In the genomic region with DNA sequence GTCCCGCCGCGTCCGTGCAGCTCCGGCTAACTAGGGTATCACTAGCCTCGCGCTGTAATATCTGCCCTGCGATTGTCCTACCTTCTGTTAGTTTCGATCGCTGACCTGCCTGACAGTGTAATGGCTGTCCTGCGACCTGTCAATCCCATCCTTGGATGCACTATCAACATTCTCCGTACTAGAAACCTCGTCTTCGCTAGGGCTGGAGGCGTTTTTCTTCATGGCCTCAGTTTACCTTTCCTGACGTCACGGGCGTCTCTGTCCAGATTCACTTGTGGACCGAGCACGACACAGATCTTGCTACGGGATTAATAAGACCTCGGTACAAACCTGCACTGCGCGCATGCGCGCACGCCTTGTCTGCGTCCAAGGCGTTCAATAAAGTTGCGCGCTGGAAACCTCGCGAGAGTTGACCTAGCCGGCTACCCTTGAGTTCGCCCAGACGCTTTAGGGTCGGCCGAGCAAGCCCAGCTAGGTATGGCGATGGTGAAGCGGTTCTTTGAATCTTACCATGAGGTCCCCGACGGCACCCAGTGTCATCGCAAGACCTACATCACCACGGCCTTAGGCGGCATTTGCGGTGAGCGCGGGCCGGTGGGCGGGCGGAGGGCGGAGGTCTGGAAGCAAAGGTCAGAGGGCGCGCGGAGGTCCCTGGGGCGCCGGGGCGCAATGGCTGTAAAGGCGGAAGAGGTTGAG, we compare ENCODE assay signal across 8 mouse cellular contexts. TPM values are rescaled to one million over a fixed set of nuclear protein-coding genes. Genes with fewer than 3 reads are reported as not detected.
DNase-seq lines count a peak whose midpoint lies in the region; ATAC-seq and TF ChIP-seq lines count a peak whose summit lies in the region.

A gene (plus strand): TSS at position 405 of the 696 bp plus-strand sequence.
A gene (minus strand): TSS at position 660 of the 696 bp plus-strand sequence.

- H3K9me3 ChIP-seq in hindbrain, postnatal 0 days (ENCODE audit: low read length), result no peaks in the 10 kb centered on the region

- H3K4me3 ChIP-seq in gastrocnemius, adult 2 months, result peak within 1 kb of the TSS; percentile 97
- peak within 1 kb of the TSS; percentile 86 for H3K4me3 ChIP-seq in hindbrain, postnatal 0 days (ENCODE audit: low read length)
- H3K4me3 ChIP-seq in left cerebral cortex, adult 2 months, result peak within 1 kb of the TSS; percentile 93

- no peaks in the 10 kb centered on the region for H3K27me3 ChIP-seq in hindbrain, postnatal 0 days (ENCODE audit: insufficient read depth, low read length)

- intact Hi-C loops in gastrocnemius, adult 2 months (cut with DNase I), result loop anchor here (1.0 kb wide), 1 partner anchor 40 kb away; a partner anchor contains a TSS
- intact Hi-C loops in left cerebral cortex, adult 2 months (cut with DNase I), result loop anchor here (1.0 to 5.0 kb wide), 3 partner anchors 40 to 45 kb away; a partner anchor contains a TSS

- H3K9ac ChIP-seq in hindbrain, postnatal 0 days (replicated peaks; ENCODE audit: low read length), result peak within 1 kb of the TSS; percentile 89

- peak; percentile 64 for ATAC-seq in common myeloid progenitor, adult 5-6 weeks (replicated peaks; ENCODE audit: low read depth, poor library complexity, severe bottlenecking)
- ATAC-seq in hindbrain, postnatal 0 days, result peak; percentile 78
- ATAC-seq in megakaryocyte, adult 5-6 weeks (ENCODE audit: poor library complexity, severe bottlenecking), result peak; percentile 61

- H3K27ac ChIP-seq in gastrocnemius, adult 2 months, result peak within 1 kb of the TSS; percentile 96
- peak within 1 kb of the TSS; percentile 90 for H3K27ac ChIP-seq in hindbrain, postnatal 0 days
- H3K27ac ChIP-seq in left cerebral cortex, adult 2 months, result peak within 1 kb of the TSS; percentile 93

- TF ChIP-seq CTCF in gastrocnemius, adult 2 months (IDR thresholded peaks at IDR 0.05), result no peak
- no peak for TF ChIP-seq CTCF in hindbrain, postnatal 0 days (IDR thresholded peaks at IDR 0.05; ENCODE audit: low read depth)
- TF ChIP-seq CTCF in left cerebral cortex, adult 2 months (IDR thresholded peaks at IDR 0.05), result no peak

- H3K36me3 ChIP-seq in hindbrain, postnatal 0 days (ENCODE audit: insufficient read depth, low read length), result peaks cover 14% of the 10 kb centered on the region

- H3K4me2 ChIP-seq in hindbrain, postnatal 0 days (ENCODE audit: low read depth, low read length), result peak within 1 kb of the TSS; percentile 72

- H3K4me1 ChIP-seq in hindbrain, postnatal 0 days (ENCODE audit: insufficient read depth, low read length), result peaks cover 13% of the 10 kb centered on the region

- under 1% methylated on average over 59 of the region's 59 CpGs for WGBS in hindbrain, postnatal 0 days

- DNase-seq in ZHBTc4 (ENCODE audit: low read depth, low spot score), result peak; percentile 99
- DNase-seq in gastrocnemius, adult 2 months, result peak; percentile 97
- peak; percentile 100 for DNase-seq in hindbrain, postnatal 0 days (ENCODE audit: low spot score)
- DNase-seq in left cerebral cortex, adult 2 months (ENCODE audit: extremely low spot score in 1 of 2, low spot score in 2 of 2), result peak; percentile 86 to 93
- DNase-seq in right cerebral cortex, adult 2 months (ENCODE audit: low spot score in 2 of 2), result peak; percentile 93 to 97
- peak; percentile 96 for DNase-seq in urinary bladder, postnatal 14 days (ENCODE audit: low spot score)

RNA-seq across cellular contexts. Expression of the first gene that starts in this region (rescaled TPM):
- 63.1 and 84.2 TPM in 2 replicates for total RNA-seq in common myeloid progenitor, adult 5-6 weeks (2017)
- 100 to 1,000 TPM; 390 to 523 TPM for total RNA-seq in gastrocnemius, adult 2 months (2021)
- 279 and 501 TPM in 2 replicates for total RNA-seq in hindbrain, postnatal 0 days (2014; rRNA removed)
- polyA plus RNA-seq in hindbrain, postnatal 0 days (2015; fragmentation: Nextera tagmentation; extraction: Ambion mirVana), result 691 and 728 TPM in 2 replicates
- total RNA-seq in left cerebral cortex, adult 2 months (2021), result 100 to 1,000 TPM; 202 to 208 TPM
- 108 and 113 TPM in 2 replicates for total RNA-seq in megakaryocyte, adult 5-6 weeks (2015)
- total RNA-seq in megakaryocyte, adult 5-6 weeks (2017), result 77.8 and 92.8 TPM in 2 replicates

RNA-seq across cellular contexts. Expression of the second gene that starts in this region (rescaled TPM):
- 6.1 and 11.1 TPM in 2 replicates for total RNA-seq in common myeloid progenitor, adult 5-6 weeks (2017)
- 1 to 10 TPM; 1.7 to 2.6 TPM for total RNA-seq in gastrocnemius, adult 2 months (2021)
- total RNA-seq in hindbrain, postnatal 0 days (2014; rRNA removed), result 37.5 and 40.7 TPM in 2 replicates
- 17.4 and 19.1 TPM in 2 replicates for polyA plus RNA-seq in hindbrain, postnatal 0 days (2015; fragmentation: Nextera tagmentation; extraction: Ambion mirVana)
- 10 to 100 TPM in 1 of 2 experiments, 1 to 10 TPM in 1; 8.8 to 12.7 TPM for total RNA-seq in left cerebral cortex, adult 2 months (2021)
- 3.6 and 4.1 TPM in 2 replicates for total RNA-seq in megakaryocyte, adult 5-6 weeks (2015)
- 2.7 and 2.8 TPM in 2 replicates for total RNA-seq in megakaryocyte, adult 5-6 weeks (2017)

Comparison
In these comparisons a context has a peak if more than half of its experiments do, and no peak if none do; other contexts are left out.
1. Peak in every context shown above with its lines: DNase-seq, ATAC-seq, H3K4me3 ChIP-seq and H3K27ac ChIP-seq.